Mouse (Mus musculus): ENCODE data around the gene Per2.

Gene Per2

DNA sequence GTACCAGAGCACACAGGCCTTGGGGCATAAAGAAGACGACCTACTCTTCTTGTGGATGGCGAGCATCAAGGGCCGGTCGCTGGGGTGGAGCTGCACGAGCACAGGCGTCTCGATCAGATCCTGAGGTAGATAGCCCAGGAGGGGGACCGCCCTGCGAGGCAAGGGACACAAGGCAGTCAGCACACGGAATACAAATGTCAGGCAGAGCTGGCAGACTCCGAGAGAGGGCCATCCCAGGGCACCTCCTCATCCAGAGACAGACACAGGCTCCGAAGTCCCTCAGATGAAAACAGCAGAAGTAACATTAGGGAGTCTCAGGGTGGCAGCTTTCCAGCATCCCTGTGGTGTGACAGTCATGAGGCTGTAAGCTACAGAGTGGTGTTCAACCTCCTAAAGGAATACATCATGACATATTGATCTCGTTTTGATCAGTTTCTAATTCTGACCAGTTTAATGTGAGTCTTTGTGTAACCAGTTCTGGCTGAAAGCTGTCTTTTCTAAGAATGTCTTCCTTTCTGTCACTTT is 23.5 kb downstream of the Per2 start:
- CTCF ChIA-PET: interaction anchor here (0.5 to 0.7 kb wide), 2 partner anchors 24 to 191 kb away, joined by 3 to 5 read pairs; no protein-coding TSS in a partner anchor

DNA sequence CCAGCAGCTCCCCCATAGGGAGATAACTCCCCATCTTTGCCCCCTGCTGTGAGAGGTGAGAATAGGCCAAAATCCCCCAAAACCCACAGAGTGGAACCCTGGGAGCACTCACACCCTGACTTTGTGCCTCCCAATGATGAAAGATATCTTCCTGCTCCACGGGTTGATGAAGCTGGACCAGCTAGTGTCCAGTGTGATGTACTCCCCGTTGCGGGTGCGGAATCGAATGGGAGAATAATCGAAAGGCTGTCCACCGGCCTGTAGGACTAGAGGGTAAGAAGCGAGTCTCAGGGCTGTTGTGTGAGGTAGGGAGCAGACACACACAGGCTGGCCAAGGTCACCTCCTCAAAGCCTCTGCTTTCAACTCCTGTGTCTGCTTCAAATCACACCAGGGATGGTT is 24.2 kb downstream of the Per2 start:
- CTCF ChIA-PET: interaction anchor here (0.7 kb wide), 1 partner anchor 23 kb away, joined by 3 read pairs; no protein-coding TSS in a partner anchor

DNA sequence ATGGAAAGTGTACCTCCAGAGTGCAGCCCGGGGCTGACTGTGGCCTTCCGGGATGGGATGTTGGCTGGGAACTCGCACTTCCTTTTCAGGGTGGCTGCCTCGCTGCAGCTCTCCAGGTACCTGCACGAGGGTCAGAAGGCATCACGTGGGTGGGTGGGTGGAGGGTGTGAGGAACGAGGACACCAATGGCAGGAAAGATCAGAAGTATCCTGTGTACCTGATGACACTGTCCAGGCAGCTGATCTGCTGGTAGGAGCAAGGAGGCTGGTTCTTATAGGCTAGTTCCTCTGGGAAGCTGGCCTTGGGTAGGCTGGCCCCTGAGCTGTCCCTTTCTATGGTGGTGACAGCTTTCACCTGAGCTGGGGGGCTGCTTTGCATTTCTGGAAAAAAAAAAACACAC is 28.4 kb downstream of the Per2 start:
- CTCF ChIA-PET: interaction anchor here (0.6 kb wide), 2 partner anchors 9 to 1403 kb away, joined by 6 to 15 read pairs; no protein-coding TSS in a partner anchor

DNA sequence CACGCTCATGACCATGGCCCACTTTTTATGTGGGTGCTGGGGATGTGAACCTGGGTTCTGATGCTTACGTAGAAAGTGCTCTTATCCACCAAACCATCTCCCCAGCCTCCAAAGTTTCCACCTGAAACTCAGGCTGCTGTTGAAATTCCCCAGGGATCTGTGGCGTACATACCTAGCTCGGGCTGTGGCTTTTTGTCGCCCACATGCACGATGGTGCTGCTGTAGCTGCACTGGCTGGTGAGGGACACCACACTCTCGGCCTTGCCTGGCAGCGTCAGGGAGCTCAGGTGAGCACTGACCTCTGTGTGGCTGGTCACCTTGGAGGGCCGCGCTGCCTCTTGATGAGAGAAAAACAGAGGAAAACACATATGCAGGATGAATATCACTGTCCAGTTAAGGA is 29.9 kb downstream of the Per2 start:
- CTCF ChIA-PET: no interaction called here

DNA sequence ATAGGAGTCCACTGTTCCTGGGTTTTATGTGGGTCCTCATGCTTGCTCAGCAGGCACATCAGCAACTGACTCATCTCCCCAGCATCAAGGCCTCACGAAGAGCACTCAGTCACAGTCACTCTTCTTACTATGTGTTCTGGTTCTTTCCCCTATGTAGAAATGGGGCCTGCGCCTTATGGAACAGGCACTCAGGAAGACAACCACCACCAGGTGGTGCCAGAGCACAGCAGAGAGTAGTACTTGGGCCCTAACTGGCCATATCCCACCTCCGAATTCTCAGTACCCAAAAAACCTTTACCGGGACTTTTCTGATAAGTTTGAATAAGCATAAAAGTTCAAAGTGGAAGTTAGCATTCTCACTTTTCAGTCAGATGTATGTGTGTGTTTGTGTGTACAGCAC is 30.5 kb downstream of the Per2 start:
- CTCF ChIA-PET: no interaction called here

DNA sequence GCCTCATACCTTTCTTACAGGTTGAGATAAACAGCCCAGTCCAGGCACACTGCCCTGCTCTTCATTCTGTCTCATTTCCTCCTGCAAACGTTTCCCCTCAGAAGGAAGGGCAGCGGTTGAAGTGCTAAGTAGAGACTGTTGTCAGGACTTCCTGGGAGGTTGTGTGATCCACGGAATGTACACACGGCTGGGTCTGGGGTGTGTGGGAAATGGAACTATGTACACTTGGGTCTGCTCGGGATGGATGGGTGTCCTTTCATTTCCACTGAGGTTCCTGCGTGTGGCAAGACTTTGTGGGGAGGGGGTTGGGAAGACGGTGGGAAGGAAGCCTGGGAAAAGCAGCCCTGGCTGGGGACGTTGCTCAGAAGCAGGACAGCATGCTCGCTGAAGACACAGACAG is 32.7 kb downstream of the Per2 start:
- CTCF ChIA-PET: no interaction called here

DNA sequence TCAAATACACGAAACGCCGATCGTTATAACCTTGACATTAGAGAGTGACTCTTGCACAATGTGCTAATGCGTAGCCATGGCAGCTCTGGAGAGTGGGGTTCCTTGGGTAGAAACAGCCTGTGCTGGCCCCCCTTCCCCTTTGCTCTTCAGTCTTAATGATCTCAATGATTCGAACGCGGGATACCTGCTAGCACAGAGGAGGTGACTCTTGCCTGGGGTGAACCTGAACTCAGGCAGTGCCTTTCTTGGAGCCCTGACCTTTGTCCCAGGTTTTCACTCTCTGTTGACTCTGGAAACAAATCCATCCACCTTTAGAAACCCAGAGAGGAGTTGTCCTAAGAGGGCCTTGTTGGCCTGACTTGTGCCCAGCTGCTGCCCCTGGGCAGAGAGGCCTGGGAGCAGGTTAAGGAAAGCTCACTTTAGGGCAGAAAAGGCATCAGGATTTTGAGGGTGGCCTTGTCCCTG is 38.5 kb downstream of the Per2 start:
- CTCF ChIA-PET: no interaction called here

DNA sequence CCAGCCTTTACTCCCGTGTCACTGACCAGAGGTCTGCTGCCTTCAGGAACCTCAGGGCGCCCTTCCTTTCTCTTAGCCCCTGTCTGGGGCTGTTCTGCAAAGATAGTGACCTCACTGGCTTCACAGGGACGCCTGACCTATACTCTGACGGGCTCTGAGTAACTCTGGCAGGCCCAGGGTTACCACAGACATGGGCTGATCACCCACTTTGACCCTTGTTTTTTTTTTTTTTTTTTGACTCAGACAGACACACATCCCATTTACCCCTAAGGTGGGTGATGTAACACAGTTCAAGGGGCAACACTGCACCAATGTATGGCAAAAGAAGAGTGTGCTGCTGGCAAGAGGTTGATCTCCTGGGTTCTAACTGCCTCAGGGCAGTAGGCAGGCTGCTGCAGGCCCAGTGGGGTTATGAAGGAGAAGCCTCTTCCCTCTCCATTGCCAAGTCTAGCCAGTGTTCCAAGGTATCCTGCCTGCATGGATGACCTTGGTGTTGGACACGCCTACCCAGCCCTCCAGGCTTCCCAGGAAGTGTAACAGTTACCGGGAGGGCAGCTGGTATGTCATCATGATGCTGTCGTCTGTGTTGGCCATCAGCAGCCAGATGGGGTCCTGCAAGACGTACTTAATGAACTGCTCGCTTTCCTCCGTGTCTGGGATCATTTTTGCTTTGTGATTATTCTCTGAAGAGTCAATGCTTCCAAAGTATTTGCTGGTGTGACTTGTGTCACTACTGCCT is 39.1 kb downstream of the Per2 start:
- CTCF ChIA-PET: no interaction called here

DNA sequence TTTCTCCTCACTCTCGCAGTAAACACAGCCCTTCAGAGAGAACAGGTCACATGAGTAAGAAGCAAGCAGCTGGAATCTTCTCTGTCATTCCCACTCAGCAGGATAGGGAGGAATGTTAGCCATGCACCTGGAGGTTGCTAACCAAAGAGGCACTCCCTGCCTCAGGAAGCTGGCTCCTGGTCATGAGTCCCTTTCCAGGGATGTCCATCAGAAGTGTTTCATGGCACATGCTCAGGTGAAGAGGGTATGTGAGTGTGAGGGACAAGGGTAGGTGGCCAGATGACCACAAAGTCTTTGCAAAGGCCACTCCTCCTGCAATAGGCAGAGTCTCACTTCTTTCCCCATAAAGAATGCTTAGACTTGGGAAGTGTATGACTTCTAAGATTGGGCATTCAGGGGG is 41.1 kb downstream of the Per2 start:
- CTCF ChIA-PET: no interaction called here

DNA sequence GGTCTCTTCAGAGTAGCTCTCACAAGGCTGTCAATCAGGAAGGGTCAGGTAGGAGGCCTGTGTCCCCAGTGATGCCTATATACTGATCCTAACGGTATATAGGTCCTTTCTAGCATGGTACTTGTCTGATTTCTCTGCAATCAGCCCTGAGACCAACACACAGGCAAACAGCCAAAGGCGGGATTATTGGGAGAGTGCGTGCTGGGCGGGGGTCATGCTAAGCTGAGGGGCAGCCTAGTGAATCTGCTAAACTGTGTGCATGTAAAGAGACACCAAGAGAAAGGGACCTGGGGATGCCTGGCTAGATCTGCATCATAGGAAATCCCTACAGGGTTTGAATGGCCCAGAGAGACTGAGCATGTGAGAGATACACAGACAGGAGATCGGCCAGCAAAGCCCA is 43.8 kb downstream of the Per2 start:
- CTCF ChIA-PET: no interaction called here

DNA sequence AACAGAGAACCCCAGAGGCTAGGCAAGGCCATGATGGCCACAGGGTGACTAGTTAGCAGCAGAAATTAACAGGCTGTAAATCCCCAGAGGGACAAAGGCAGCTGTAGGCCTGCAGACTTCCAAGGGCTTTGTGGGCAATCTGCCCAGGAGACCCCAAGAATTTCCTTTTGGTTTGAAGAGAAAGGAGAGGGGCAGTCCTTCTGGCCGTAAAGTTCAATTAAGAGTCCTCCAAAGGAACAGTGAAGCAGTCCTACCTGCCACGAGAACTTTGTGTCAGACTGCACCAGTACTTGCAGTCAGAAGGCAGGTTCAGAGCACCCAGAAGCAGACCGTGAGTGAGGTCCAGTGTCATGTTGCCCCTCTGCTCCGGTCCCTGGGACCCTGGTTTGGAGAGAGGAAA is 44.2 kb downstream of the Per2 start:
- CTCF ChIA-PET: no interaction called here

DNA sequence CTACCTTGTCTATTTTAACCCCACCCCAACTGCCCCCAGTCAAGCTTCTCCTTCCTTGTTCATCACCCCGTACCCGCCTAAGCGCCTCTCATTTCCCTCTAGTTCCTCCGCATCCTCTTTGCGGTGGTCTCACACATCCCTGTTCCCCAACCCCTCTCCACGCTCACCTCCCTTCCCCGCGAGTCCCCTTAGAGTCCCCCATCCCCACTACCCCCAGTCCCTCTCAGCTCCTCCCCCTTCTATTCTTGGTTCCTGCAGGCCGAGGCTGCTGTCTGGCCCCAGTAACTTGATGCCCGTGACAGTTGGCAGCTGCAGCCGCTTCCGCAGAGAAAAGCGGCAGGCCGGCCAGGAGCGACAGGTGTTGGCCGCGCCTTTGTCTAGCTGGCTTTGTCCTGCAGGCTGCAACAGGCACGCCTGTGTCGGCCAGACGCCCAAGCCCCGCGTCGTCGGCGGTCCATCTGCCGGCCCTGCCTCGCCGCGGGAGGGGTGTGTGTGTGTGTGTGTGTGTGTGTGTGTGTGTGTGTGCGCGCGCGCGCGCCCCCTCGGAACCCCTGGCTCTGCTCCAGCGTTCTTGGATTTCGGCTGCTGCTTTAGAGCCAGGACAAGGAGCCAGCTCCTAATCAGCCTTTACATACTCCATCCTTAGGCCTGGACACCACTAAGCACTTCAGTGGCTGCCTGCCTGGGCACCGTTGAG is 45.1 kb downstream of the Per2 start, which contains the start of gene Hes6:
TSS of gene Hes6 (minus strand) at position 141 of the 697 bp plus-strand sequence.
- CTCF ChIA-PET: no interaction called here

DNA sequence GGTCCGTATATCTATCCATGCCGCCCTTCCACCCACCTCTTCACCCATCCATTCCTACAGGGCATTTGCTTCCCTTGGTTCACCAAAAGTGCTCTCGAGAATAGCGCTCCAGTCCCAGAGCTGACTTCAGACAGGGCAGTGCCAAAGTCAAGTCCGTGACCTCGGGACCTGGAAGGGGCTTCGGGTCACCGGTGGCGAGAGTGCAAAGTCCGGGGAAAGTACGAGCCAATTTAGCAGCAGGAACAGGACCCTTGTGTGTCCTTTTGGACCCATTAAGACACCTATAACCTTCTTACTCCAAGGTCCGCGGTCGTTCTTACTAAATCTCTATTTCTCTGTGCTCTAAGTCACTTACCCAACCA is 45.6 kb downstream of the Per2 start:
- CTCF ChIA-PET: no interaction called here

DNA sequence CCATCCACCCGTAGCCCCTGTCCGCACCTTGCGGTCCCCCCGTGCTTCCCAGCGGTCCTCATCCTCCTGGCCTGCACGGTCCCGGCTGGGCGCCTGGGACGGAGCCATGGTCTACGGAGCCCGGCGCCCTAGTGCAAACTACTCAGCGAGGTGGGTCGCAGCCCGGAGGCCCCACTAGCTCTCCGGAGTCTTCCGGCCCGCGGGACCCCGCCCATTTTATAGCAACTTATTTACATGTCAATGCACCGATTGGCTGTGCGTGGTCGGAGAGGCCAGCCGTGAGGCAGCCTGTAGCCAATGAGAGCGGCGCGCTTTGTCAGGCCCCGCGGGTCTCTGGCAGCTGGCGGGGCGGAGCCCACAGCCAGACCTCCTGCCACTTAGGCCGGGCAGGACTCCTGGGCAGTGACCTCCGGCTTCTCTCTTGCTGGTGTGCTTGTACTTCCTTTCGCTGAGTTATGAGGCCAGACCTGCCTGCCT is 46.1 kb downstream of the Per2 start:
- CTCF ChIA-PET: no interaction called here

DNA sequence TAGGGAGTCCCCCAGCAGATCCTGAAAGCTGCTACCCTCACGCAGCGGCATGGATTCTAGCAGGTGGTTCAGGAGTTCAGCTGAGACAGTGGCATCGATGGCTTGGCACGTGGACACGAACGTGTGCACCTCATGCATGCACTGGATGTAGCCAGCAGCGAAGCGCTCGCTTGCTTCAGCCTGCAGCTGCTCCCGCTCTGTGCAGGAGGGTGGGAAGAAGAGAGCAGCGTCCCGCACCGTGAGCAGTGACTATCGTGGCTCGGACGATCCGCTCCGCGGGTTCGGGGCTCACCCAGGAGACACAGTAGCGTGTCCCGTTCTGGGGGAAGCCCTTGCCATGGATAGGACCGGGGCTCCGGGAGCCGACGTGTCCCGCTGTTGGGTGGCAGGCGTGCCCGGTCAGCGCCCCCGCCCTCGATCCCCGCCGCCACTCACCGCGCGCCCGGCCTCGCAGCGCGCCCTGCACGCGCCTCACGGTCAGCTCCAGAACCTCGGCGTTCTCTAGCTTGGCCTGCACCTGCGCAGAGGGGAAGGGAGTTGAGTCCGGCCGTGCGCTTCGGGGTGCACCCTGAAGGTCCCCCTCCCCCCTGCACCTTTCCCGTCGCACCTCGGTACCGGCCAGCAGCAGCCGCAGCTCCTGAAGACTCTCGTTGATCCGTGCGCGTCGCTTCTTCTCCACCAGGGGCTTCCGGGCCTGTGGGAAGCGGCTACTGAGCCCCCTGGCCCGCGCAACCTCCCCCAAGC is 46.7 kb downstream of the Per2 start:
- CTCF ChIA-PET: interaction anchor here (0.6 kb wide), 2 partner anchors 23 to 215 kb away, joined by 3 read pairs; no protein-coding TSS in a partner anchor

DNA sequence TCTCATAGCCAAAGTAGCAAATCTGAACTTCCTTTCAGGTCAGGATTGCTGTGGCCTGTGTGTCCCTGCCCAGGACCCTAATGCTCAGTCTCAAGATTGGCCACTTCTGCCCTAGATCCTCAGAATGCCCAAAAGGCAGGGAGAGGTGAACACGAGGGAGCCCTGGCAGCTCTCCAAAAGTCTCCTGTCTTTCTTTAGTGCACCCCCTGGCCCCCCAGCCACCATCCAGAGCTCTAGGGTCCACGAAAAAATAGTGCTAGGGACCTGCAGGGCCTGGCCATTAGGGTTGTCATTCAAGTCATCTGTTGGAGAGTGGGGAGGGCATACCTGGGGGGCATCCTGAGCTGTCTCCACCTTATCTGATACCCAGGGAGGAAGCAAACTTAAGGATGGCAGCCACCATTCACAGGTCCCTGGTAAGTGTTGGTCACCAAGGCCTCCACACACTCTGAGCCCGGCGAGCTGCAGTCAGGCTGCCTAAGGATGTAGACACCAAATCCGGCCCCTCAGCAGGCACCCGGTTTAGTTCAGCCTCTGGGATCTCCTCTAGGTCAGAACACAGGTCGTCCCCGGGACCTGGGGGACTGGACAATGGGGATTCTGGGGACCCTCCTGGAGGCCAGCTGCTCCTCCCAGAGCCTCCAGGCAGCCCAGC is 47.4 kb downstream of the Per2 start:
- CTCF ChIA-PET: interaction anchor here (0.6 kb wide), 2 partner anchors 24 to 127 kb away, joined by 3 to 14 read pairs; no protein-coding TSS in a partner anchor

DNA sequence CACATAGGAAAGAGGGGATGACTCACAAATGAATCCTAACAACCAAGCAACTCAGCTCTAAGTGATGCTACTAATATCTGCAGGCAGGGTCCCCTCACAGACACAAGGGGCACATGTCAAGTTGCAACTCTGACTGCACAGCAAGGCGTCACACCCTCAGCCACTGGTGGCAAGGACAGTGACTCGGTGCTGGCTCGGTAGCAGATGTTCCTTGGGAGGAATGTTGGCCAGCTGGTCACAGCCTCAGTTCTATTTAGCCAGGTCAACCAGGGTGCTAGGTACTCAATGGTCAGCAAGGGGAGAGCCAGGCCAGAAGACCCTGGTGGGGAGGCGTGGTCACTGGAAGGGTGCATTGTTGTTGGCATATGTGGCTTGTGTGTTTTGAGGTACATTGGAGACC is 51.3 kb downstream of the Per2 start:
- CTCF ChIA-PET: no interaction called here

DNA sequence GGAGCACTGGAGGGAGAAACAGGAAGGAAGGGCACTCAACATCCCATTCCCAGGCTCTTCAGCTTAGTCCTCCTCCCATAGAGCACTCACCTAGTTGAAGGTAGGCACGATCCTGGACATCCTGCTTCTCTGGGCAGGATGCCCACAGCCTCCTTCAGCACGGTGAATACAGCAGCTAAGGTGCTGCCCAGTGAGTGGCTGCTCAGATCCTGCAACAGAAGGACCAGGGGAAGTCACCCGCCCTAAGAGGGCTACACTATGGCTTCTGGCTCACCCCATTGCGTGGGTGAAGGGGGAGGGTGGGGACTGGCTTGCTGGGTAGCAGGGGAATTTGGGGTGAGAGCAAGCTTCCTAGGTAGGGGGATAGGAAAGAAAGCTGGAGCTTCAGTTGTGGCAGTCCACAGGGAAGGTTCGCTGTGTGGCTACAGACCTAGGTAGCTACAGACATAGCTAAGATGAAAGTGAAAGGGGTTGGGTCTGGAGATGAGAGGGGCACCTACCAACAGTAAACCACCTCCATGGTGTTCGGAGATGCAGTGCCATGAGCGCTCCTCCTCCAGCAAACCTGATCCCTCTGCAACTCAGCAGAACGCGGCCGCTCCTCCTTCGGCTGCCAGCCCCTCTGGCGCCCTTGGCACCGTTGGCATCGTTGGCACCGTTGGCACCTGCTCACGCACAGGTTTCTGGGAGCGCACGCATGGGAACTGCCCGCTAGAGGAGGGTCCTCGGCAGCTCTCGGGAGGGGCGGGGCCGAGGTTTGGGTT is 53.5 kb downstream of the Per2 start:
- CTCF ChIA-PET: no interaction called here

DNA sequence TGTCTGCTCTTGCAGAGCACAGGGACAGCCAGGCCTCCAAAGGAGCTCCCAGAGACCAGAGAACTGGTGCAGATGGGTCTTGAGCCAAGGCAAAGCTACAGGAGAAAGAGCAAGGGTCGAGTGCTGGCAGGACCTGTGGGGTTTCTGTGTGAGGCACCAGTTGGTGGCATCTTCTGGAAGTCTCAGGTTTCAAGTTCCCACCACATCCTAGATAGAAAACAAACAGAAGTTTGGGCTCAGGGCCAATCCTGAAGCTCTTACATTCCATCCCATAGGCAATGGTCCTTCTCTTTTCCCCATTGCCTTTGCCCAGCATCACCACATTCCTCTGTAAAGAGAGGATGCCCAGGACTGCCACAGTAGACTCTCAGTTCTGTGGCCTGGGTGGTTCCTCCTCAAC is 54.1 kb downstream of the Per2 start:
- CTCF ChIA-PET: no interaction called here

DNA sequence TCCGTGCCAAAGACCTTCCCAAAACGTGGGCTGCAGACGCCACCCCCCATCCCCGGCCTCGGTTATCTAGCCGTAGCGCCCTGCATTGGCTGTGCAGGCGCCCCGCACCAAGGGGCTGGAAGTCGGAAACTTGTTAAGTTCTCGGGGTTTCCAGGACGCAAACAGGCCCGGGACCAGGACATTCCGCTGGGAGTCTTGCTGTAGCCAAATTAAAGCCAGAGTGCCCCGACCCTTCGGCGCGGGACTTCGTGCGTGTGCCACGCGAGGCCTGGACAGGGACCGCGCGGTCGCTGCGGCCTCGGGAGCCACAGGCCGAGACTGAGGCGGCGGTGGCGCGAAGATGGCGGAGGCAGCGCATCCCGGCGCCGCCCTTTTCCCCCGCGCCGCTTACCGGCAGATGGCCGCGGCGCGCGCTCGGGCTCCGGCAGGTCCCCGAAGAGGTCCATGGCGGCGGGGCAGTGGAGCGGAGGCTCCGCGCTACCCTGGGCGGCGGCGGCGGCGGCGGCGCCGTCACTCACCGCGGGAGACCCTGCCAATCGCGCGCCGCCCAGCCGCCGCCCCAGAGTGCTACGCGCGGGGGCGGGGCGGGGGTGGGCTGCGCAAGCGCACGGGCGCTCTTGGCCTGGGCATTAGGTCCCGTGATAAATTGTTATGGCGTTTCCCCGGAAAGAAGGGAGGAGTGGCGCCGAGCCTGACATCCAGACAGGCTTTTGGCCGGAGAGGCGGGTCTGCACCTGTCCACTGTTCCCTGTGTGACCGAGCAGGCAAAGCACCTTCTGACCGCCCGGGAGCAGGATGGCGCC is 60.7 kb downstream of the Per2 start, which contains the start of gene Ilkap:
TSS of gene Ilkap (minus strand) at position 556 of the 803 bp plus-strand sequence.
- CTCF ChIA-PET: no interaction called here
